Mouse (Mus musculus) kidney, postnatal 25 days (tissue): ENCODE results near the gene Tsga10ip.
"Not testable (repeated sequence)": the region's sequence is repeated elsewhere in the genome, so short reads cannot be mapped to it uniquely, and the experiment has no call there.

Experiments used
- DNase-seq, 2 experiments: peaks; one replicate each; pipeline ENCODE4 v3.0.0; 2021; ENCODE audit warnings: mixed read lengths in 2 of 2

Tsga10ip gene

DNA sequence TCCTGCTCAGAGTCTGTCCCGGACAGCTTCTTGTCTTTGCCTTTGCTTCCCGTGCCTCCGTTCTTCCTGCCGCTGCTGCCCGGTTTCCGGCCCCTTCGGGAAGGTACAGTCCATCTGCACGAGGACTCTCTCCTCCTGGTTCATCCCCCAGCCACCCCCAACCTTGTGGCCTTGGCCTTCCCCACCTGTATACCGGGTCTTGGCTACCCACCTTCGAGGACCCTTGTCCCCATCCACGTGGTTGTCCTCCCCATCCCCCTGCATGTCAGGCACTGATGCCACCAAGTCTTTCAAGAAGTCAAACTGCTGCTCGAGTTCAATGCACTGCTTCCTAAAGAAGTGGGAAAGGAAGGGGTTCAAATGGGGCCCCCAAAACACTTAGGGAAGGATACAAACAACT lies 21.2 kb upstream of the Tsga10ip start:
- peak in 1 of 2 experiments; percentile 57 for DNase-seq

DNA sequence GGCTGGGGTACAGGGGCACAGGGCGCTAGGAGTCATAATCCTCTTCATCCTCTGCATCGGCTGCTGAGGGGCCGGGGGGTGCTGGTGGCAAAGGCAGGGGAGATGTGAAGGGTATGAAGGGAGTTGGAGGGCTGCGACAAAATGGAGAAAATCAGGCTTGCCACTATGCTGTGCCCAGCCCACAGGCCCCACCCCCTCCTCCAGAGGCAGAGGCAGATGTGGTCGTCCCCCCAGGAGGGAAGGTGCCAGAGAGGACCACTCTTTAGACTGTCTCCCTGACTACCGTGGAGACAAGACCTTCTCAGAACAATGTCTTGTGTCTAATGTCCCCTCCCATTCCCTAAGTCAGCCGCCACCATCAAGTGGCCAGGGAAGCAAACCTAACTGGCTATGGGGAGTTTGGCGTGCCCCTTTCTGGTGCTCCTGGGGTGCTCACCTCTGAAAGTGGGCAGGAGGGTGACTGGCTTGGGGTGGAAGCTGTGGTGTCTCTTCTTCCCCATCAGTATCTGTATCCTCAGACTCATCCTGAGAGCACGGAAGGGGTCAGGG lies 20.6 kb upstream of the Tsga10ip start:
- DNase-seq: no peak

DNA sequence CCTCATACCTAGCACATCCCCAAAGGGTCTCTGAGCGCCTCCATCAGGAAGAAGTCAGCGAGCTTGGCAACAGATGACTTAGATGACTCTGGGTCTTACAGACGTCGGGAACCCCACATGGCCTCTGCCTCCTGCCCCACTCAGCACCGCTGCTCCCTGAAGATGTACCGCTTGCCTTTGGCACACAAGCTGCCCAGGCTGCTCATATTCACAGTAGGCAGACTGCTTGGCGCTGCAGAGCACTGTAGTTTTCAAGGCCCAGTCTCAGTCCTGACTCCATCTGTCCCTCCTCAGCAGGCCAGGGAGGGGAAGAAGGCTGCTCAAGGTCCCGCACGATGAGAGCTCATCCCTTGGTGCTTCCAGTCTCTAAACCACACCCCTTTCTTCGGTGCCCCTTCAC lies 19.9 kb upstream of the Tsga10ip start:
- no peak for DNase-seq

DNA sequence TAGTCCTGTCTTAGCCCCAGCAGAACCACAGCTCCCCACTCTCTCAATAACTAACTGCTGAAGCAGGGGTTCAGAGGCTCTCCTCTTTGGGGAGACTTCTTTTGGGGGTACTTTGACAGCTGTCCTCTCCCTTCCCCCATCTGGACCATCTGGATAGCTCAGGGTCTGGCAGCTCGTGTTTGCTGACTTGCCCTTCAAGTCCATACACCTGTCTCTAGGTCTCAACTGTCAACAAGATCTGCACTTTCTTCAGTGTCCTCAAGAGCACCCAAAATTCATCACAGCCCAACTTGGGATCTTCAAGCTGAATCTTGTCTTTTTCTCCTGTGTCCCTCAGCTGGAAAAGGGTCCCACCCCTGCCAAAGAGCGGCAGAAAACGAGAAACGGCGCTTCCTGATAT lies 19.5 kb upstream of the Tsga10ip start:
- no peak for DNase-seq

DNA sequence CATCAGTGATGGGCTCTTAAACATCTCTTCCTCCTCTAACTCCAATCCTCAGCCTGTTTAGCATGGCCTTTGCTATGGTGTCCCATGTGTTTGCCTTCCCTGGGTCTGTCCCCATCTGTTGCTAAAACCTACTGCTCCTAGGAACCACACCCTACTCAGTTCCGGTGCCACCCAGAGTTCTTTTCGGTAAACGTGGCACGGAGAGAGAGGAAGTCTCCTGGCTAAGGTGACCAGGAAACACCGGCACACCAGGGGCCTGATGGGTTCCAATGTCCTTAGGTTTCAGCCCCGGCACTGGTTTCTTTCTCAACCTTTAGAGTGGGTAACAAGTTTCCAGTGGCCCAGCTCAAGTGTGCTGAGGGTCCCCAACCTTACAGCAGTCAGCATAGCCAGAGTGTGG lies 18.3 kb upstream of the Tsga10ip start:
- no peak for DNase-seq

DNA sequence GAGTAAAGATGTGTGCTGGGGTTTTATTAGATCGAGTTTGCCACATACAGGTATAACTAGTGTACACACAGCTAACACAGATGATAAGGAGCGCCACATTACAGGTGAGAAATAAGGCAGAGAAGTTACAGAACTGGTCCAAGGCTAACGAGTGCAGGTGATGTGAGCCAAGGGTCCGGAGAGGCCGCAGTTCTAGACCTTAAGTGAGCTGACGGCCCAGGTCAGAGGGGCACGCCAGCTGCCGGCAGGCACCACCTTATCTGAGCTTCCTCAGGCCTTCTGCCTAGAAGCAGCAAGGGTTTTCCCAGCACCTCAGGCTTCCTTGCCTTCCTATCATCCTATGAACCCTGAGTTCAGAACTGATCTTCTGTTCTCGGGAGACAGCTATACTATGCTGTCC lies 17.3 kb upstream of the Tsga10ip start:
- DNase-seq: no peak

DNA sequence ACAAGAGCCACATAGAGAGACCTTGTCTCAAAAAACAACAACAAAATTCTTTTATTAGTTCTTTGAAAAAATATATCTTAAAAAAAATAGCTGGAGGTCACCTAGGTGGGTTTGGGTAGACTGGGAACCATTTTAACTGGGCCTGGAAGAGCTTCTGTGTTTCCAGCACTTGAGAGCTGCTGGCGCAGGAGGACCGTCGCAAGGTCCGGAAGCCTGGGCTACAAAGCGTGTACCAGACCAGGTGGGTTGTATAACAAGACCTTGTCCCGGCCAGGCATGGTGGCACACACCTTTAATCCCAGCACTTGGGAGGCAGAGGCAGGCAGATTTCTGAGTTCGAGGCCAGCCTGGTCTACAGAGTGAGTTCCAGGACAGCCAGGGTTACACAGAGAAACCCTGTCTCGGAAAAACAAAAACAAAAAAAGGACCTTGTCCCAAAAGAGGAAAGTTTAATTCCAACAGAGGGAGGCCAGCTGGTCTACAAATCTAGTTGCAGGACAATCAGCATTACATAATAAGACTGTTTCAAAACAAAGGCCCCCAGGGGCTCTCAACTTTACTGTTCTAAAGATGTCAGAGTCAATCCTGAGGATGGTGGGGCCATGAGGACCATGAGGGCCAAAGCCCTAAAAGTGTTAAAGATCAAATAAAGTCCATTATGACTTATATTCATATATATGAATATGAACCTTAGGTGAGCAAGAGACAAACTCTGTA lies 16.6 kb upstream of the Tsga10ip start:
- no peak for DNase-seq

DNA sequence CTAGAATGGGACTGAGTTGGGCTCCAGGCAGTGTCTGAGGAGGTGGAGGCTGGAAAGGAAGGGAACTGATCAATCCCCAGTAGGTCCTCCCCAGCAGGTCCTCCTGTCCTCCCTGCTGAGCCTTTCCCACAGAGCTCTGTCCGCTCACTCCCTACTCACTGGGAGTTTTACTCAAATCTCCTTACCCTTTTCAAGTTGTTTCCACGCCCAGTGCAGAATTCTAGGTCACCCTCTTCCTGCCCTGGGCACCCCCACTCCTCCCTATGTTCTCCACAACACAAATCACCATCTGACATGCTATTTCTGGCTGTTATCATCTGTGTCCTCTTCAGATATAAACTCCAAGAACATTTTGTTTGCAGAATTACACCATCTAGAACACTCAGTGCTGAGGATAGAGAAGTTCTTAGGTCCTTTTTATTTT lies 12.2 kb upstream of the Tsga10ip start:
- DNase-seq: peak; percentile 43 to 73

DNA sequence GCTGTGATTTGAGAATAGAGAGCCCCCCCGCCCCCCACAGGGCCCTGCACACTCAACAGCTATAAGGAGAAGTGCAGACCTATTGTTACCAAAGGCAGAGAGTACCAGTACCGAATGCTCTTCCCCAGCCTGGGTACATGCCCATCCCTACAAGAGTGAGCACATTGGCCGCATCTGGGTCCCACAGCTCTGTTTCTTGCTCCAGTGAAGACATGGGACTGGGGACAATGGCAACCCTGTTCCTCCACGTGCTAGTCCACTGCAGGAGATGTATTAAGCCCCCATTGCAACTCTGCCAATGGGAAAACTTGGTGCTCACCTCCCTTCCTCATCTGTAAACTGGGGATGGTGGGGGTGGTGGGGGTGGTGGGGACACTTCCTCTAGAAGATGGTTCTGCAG lies 11.5 kb upstream of the Tsga10ip start:
- DNase-seq: no peak

DNA sequence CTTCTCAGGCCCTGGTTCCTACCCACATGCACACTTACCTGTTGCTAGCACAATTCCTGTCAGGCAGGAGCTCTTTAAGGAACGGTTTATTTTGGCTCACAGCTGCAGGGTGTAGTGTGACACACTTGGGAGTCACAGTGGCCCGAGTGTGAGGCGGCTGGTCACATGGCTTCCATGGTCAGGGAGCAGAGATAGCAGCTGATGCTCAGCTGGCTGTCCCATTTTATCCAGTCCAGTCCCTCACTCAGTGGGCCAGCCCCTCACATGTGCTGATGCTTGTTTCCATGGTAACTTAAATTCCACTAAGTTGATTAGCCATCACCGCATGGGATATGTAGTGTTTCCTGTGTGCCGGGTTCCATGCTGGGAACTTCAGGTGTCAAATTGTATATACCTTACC lies 9.6 kb upstream of the Tsga10ip start:
- DNase-seq: peak in 1 of 2 experiments; percentile 57

DNA sequence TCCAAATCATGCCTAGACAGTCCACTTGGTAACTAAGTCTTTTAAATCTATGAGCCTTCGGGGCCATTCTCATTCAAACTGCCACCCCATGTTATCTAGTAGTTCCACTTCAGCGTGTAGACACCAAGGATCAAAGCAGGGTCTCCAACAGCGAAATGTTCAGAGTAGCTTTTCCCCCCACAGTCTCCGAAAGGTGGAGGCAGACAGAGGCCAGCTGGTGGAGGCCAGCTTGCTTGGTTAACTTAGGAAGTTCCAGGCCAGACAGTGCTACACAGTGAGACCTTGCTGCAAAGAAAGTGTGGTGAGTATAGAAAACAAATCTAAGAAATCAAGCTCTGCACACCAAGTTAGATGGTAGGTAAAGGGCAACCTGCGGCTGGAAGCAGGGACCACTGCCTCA lies 8.3 kb upstream of the Tsga10ip start:
- no peak for DNase-seq

DNA sequence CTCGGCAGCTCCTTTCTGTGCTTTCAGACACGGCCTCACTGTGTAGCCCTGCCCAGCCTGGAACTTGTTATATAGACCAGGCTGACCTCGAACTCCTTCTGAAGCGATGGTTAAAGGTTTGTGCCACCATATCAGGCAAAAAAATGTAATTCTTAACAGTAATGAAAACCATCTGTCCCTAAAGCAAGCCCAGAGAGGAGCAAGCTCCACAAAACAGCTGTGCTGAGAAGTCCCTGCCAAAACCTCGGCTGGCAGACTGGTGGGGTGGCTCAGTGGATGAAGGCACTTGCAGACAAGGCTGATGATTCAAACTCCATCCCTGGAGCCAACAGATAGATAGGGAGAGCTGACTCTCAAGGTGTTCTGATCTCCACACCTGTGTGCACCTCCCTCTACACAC lies 6.7 kb upstream of the Tsga10ip start:
- DNase-seq: no peak

DNA sequence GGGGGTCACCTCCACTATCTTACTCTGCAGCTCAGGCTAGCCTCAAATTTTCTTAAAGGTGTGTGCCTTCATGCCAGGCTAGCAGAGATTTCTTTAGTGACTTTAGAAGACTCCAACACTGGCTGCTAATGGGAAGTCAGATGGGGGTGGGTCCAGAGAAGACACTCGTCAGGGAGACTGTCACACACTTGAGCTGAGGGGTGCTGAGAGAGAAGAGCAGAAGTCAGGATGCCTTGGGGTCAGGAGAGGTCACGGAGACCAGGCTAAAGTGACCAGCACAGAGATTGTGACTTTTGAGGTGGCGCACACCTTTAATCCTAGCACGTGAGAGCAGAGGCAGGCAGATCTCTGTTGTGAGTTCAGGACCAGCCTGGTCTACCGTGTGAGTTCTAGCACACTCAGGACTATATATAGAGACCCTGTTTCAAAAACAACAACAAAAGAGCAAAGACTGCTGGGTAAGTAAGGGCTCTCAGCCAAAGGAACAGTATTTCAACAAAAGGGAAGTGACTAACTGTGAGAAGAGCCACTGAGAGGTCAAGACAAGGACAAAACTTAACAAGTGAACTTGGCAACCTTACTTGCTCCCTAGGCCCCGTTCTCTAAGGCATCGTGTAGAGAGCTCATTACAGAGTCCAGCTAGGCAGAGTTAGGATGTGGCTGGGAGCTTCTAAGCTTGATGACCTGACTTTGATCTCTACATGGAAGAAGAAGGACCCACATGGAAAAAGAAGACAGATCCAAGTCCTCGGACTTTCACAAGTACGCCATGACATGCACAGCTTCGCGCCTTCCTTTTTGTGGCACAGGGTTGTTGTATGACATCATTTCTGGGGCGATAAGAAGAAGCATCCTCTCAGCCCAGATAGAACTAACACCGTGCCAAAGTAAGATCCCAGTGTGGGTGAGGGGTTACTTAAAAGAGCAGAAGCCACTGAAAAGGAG lies 6.0 kb upstream of the Tsga10ip start:
- peak; percentile 44 to 60 for DNase-seq

DNA sequence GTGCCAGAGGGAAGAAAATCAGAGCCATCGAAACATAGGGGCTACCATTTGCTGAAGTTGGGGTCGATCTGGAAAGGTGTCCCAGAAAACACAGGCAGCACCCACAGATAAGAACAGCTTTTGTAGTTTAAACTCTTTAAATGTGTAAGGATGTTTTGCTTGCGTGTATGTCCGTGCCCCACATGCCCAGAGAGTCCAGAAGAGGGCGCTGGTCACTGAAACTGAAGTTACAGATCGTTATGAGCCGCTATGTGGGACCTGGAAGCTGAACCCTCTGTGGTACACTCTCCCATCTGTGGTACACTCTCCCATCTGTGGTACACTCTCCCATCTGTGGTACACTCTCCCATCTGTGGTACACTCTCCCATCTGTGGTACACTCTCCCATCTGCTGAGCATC lies 4.8 kb upstream of the Tsga10ip start:
- peak; percentile 81 to 82 for DNase-seq

DNA sequence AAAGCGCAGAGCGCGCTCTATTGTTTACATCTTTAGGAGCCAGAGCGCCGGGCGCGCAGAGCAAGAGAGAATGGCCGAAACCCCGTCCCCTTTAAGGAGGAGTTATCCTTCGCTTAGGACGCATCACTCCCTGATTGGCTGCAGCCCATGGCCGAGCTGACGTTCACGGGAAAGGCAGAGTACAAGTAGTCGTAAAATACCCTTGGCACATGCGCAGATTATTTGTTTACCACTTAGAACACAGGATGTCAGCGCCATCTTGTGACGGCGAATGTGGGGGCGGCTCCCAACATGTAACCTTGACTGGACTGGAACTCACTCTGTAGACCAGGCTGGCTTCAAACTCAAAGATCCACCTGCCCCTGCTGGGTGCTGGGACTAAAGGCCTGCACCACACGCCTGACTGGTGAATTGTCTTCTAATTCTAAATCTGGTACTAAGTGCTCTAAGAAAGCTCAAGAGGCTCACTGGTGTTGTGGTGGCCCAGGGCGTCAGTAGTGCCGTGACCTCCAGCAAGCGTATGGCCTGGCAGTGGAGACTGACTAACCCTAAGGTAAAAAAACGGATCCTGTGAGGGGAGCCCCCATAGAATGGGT lies 4.3 kb upstream of the Tsga10ip start:
- peak; percentile 60 to 75 for DNase-seq

DNA sequence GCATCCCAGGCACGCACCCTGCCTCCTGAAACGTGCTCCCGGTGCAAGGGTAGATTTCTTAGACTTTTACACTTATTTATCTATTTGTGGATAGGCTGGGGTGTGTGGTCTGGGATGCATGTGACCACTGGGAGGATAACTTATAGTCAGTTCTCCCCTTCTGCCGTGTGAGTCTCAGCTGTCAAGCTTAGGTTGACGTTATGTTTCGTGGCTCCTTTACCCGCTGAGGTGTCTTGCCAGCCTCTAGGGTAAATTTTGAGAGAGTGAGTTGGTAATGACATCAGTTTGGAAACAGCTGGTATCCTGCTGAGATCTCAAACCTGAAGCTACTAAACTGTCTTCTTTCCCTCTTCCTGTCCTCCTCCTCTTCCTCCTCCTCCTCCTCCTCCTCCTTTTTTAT lies 3.6 kb upstream of the Tsga10ip start:
- no peak for DNase-seq

DNA sequence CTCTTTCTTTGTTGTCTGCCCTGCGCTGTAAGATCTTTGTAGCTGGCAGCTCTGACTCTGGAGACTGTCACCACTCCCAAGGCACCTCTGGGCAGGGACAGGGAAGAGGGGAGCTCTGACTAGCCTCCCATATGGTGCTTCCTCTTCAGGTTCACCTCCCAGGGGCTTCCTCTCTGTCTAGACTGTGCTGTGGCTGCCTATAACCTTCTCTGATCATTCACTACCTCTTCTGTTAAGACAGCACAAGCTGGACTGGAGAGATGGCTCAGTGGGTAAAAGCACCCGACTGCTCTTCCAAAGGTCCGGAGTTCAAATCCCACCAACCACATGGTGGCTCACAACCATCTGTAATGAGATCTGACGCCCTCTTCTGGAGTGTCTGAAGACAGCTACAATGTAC lies 1.3 kb downstream of the Tsga10ip start:
- DNase-seq: not testable (repeated sequence)

DNA sequence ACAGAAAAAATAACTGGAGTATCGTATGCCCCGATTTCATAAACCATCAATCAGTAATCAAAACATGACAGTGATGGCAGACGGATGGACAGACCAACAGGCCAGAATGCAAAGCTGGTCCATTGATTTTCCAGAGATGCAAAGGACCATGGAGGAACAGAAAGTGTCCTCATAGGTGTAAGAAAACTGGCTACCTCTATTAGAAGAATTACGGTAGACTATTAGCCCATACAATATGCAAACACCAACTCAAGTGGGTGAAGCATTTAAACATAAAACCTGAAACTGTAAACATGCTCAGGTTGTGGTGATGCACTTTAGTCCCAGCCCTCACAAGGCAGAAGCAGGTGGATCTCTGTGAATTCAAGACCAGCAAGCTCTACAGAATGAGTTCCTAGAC lies 7.0 kb downstream of the Tsga10ip start:
- DNase-seq: no peak

DNA sequence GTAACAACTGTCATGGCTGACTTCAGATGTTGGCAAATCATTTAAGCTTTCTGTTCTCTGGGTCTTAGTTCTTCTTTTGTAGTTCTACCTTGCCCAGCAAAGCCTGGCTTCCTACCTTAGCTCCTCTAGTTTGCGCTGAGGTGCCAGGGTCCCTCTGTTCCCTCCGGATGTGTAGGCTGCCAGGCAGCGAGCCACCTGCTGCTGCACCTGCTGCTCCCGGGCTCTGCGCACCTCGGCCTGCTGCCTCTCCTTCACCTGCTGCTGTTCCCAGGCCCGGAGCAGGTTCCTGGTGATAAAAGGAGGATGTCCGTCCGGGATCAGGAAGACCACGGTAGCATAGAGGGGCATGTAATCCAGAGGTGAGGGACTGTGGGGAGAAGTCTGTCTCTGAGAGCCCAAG lies 8.2 kb downstream of the Tsga10ip start:
- DNase-seq: no peak

DNA sequence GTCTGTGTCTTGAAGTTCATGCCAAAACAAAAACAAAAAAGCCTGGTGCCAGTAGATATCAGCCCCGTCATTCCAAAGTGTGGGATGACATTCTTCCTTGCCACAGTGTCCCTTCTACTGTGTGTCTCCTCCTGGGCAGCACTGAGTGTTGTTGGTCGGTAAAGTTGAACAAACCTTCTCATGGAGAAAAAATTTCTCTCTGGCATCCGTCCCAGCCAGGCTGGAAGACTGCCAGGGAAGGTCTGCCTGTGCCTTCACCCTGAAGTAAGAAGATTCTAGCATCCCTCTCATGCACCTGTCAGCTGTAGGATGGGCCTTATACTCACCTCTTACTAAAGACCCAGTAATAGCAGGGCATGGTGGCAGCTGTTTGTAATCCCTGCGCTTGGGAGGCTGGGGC lies 9.4 kb downstream of the Tsga10ip start:
- peak; percentile 78 to 87 for DNase-seq

DNA sequence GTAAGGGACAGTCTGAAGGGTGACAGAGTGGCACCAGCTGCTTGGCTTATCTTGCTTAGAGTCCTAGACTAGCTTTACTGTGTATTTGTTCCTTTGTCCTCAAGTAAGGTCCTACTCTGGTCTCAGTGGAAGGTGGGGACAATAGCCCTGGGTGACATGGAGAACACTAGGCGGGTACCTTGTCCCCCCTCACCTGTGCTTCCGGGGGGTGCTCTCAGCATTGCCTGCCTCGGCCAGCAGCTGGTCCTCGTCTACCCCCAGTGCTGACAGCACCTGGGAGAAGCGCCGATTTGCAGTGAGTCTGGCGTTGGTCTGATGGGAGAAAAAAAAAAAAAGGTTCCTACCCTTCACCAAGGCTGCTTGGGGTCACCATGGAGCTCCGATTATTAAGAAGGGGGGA lies 11.9 kb downstream of the Tsga10ip start:
- DNase-seq: no peak

DNA sequence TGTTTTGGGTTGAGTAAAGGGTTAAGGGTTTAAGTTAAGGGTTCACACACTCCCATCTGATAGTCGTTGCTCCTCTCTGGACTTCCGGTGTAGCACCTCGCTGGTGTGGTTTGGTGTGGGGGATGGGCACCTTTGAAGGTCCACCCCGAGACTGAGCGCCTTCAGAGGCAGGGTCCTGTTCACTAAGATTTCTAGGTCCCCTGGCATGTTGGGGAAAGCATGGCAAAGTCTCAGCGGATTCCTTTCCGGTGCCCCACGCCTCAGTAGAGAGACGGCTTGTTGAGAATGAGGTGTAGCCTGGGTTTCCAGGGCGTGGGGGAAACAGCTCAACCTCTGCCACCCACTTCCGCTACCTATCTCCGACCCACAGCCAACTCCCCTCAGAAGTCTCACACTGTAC lies 12.7 kb downstream of the Tsga10ip start:
- peak; percentile 37 to 55 for DNase-seq

DNA sequence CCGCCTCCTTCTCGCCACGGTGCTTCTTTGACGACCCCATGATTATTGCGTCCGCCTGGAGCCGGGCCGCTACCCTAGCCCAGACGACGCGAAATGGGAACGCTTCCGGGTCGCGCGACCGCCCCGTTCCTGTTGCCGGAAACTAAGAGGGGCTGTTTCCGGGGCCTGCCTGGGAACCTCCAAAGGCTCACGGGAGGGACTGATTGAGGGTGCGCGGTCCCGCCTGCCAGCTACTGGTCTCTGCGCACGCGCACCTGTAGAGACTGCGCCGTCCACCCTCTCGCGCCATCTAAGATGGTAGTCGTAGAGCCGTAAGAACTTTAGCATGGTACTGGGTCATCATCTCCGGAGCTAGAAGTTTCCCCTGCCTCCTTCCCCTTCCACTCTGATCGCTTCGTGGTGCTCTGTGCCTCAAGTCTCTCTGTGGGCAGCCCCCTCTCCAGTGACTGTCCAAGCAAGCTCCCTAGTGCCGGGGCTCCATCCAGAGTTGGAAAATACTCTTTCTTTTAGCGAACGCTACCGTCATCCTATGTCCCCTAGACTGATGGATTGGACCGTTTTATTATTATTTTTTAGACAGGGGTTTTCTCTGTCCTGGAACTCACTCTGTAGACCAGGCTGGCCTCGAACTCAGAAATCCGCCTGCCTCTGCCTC lies 13.6 kb downstream of the Tsga10ip start, which contains the start of gene Sart1:
TSS of gene Sart1 (minus strand) at position 116 of the 655 bp plus-strand sequence.
- DNase-seq: peak; percentile 97 to 99
